Mouse (Mus musculus): ENCODE measurements around the gene Gm20388. TPM values are rescaled to one million over a fixed set of nuclear protein-coding genes. Genes with fewer than 3 reads are reported as not detected.

Gene Gm20388
- total RNA-seq, 2 experiments from 2014 or later = 8.8 TPM

GRCm38 (mm10) chr8:120113758-120114255, 203.2 kb downstream of the Gm20388 start, which contains the start of gene 6430548M08Rik:
Gene 6430548M08Rik, plus strand, starts transcription at chr8:120114152.
- DNase-seq (ENCODE audit: extremely low spot score in 1 of 2, low spot score in 1 of 2) = peak; percentile 98 to 99

DNA sequence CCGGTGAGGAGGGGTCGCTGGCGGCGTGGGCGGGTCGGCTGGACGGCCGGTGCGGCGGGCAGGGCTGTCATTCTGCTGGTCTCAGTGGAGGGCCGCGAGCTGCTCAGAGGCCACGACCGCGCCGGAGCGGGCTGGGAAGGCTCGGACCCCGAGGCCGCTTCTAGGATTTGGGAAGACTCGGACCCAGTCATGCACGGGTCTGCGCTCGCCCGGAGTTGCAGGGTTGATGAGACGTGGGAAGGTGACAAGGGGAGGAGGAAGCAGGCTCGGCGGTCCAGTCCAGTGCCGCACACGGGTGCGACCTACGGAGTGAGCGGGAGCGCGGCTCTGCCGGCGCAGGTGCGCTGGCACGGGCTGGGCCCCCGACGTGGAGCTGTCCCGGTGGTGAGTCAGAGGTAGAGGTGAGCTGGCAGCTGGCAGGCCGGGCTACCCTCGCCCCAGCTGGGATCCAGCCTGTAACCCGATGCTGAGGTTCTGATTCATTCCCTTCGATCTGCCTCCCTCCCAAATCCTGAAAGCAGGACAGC, 203.7 kb downstream of the Gm20388 start:
- peak in 1 of 2 experiments; percentile 34 for DNase-seq (ENCODE audit: extremely low spot score in 1 of 2, low spot score in 1 of 2)

DNA sequence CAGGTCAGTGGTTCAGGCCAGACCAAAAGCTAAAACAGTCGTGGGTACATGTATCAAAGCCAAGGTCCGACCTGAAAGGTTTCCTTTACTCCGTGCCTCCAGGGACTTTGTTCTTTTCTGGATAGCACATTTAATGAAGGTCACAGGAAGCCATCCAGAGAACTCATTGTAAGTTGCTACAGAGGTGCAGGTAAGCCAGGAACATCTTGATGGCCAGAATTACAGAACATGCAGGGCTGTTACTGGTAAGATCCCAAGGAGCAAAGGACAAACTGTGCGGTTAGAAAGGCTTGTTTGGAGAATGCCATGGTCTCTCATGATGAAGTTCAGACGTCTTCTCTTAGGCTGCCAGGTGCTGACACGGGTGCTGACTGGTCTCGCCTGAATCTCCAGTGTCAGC, 206.0 kb downstream of the Gm20388 start:
- DNase-seq (ENCODE audit: extremely low spot score in 1 of 2, low spot score in 1 of 2) = no peak

GRCm38 (mm10) chr8:120118162-120118561, 207.5 kb downstream of the Gm20388 start:
- DNase-seq (ENCODE audit: extremely low spot score in 1 of 2, low spot score in 1 of 2) = no peak

GRCm38 (mm10) chr8:120118847-120119246, 208.2 kb downstream of the Gm20388 start:
- no peak for DNase-seq (ENCODE audit: extremely low spot score in 1 of 2, low spot score in 1 of 2)

GRCm38 (mm10) chr8:120119429-120119828, 208.8 kb downstream of the Gm20388 start:
- no peak for DNase-seq (ENCODE audit: extremely low spot score in 1 of 2, low spot score in 1 of 2)

DNA sequence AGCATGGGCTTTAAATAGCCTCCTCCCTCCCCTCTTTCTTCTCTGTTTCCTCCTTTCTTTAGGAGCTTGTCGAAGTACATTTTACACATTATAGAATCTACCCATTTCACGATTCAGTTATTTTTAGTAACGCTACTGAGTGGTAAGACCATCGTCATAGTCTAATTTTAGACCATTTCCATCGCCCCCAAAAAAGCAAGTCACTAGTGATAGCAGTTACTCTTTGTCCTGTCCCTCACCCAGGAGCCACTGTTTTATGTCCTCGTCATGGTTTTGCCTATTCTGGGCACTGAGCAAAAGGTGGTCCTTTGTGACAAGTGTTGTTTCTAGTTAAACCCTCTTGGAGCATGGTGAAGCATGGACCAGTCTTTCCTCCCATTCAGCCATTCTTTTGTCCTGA, 209.3 kb downstream of the Gm20388 start:
- DNase-seq (ENCODE audit: extremely low spot score in 1 of 2, low spot score in 1 of 2) = no peak

DNA sequence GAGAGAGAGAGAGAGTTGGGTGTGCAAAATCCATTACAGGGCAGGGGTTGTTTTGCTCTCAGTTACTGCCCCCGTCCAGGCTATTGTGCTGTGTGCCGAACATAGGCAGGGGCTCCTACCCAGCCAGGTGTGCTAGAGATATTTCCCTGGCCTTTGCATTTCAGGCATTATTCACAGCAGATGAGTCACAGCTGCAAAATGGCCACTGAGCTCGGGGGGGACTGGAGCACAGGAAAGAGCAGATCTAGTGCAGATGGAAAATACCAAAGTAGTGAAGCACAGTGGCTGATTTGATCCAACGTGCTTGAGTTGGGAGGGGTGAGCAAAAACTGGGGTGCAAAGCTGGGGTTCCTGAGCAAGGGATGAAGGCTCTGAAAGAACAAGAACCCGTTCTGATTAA, 210.3 kb downstream of the Gm20388 start:
- no peak for DNase-seq (ENCODE audit: extremely low spot score in 1 of 2, low spot score in 1 of 2)

- no peak for DNase-seq (ENCODE audit: extremely low spot score in 1 of 2, low spot score in 1 of 2)
Measured at GRCm38 (mm10) chr8:120124261-120124660, 213.6 kb downstream of the Gm20388 start.

DNA sequence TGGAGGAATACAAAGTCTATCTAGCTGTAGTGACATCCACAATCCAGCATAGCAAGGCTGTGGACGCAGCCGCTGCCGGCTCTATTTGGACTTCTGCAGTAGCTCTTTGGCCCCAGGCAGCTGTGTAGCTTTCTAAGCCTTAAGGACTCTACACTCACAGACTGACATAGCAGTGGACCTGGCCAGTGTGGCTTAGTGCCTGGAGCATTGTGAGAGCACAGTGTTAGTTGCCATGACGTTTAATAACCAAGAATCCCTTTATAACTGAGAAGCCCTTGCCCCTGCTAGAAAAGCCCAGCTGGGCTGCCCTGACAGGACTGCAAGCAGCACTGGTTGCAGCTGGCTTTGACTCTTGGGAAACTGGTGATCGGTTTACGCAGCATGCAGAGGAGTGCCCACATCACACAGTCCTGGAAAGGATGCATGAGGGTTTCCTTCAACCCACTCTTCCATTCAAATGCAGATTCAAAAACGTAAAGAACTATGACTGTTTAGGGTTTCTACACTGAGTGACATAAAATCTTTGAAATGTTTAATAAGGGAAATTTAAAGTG, 214.3 kb downstream of the Gm20388 start:
- no peak for DNase-seq (ENCODE audit: extremely low spot score in 1 of 2, low spot score in 1 of 2)

DNA sequence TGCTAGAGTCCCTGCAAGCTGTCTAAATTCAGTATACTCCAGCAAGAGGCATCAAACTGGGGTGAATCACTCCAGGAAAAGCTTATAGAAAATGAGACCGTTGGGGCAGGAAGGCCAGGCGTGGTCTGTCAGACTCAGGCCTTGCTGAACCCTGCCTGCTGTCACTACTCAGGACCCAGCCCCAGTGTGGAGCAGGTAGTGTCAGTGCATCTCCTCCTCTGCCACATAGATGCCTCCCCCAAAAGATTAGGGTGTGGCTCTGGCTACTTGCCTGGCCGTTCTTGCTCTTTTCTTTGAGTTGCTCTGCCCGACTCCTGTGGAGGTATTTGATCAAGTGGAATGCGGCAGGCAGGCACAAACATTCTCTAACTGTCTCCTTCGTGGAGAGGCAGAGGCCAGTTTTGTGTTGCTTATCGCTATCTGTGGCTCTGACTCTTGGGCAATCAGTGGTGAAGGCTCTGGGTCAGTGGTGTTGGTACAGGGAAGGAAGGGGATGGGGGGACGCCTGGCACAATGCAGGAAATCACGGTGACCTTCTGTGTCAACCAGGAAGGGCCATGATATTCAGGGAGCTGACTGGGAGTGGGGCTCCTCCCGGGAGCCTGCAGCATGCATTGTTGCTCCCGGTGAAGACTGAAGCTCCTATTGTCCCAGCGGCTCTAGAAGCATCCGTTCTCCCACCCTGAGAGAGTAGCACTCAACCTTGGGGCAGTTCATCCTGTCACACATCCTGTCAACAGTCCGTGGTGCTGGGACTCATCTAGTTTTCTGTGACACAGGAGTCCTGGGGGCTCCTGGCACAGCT, 215.9 kb downstream of the Gm20388 start:
- no peak for DNase-seq (ENCODE audit: extremely low spot score in 1 of 2, low spot score in 1 of 2)

DNA sequence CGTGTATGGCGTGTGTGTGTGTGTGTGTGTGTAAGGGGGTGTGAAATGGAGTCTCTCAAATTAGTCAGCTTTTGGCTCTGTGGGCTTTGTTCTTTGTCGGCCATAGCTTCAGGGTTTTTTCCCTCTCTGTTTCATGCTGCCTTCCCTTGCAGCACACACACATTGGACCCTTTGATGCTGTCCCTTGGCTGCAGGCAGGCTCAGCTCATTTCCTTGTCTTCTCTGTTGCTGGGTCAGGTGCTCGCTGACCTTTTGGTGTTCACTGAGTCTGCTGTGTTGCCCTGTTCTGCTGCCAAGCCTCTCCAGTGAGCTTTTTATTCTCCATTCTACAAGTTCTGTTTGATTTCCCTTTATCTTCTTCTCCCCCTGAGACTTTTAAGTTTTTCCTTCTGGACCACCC, 218.9 kb downstream of the Gm20388 start:
- DNase-seq (ENCODE audit: extremely low spot score in 1 of 2, low spot score in 1 of 2) = no peak

- no peak for DNase-seq (ENCODE audit: extremely low spot score in 1 of 2, low spot score in 1 of 2)
Measured at GRCm38 (mm10) chr8:120131158-120131557, 220.5 kb downstream of the Gm20388 start.

GRCm38 (mm10) chr8:120133169-120133568, 222.5 kb downstream of the Gm20388 start:
- DNase-seq (ENCODE audit: extremely low spot score in 1 of 2, low spot score in 1 of 2) = no peak

- no peak for DNase-seq (ENCODE audit: extremely low spot score in 1 of 2, low spot score in 1 of 2)
Measured at GRCm38 (mm10) chr8:120135687-120136086, 225.0 kb downstream of the Gm20388 start.

- DNase-seq (ENCODE audit: extremely low spot score in 1 of 2, low spot score in 1 of 2) = peak in 1 of 2 experiments; percentile 30
Measured at GRCm38 (mm10) chr8:120136618-120137017, 226.0 kb downstream of the Gm20388 start.

GRCm38 (mm10) chr8:120138958-120139357, 228.3 kb downstream of the Gm20388 start:
- no peak for DNase-seq (ENCODE audit: extremely low spot score in 1 of 2, low spot score in 1 of 2)

- no peak for DNase-seq (ENCODE audit: extremely low spot score in 1 of 2, low spot score in 1 of 2)
Measured at GRCm38 (mm10) chr8:120140769-120141168, 230.1 kb downstream of the Gm20388 start.

- DNase-seq (ENCODE audit: extremely low spot score in 1 of 2, low spot score in 1 of 2) = no peak
Measured at GRCm38 (mm10) chr8:120143911-120144651, 233.4 kb downstream of the Gm20388 start.

GRCm38 (mm10) chr8:120144652-120145301, 234.1 kb downstream of the Gm20388 start:
- no peak for DNase-seq (ENCODE audit: extremely low spot score in 1 of 2, low spot score in 1 of 2)
